Mouse (Mus musculus) lung, embryonic 14.5 days (tissue): ENCODE results near the gene Arhgap11a. TPM values are rescaled to one million over a fixed set of nuclear protein-coding genes. Genes with fewer than 3 reads are reported as not detected.

Experiments used
- ATAC-seq: fragments of 200-750 bp; cut with Nextera tagmentation; 2 replicates; pipeline ENCODE4 v1.8.0; 2017; ENCODE audit warnings: mild to moderate bottlenecking, moderate TSS enrichment, moderate library complexity; ENCODE audit not compliant: insufficient read depth
- DNase-seq: peaks from one replicate; pipeline ENCODE4 v3.0.0-alpha.2; 2015
- H3K27ac ChIP-seq: fragments of 300-500 bp; sonication (generic); 2 replicates; pipeline ENCODE4 v1.5.1; 2014; ENCODE audit warnings: low read depth, mild to moderate bottlenecking, moderate library complexity
- H3K27me3 ChIP-seq: fragments of 300-500 bp; sonication (generic); 2 replicates; pipeline ENCODE4 v1.6.1; 2014; ENCODE audit warnings: low read length, control low read depth; ENCODE audit not compliant: insufficient read depth
- H3K36me3 ChIP-seq: fragments of 300-500 bp; sonication (generic); 2 replicates; pipeline ENCODE4 v1.6.1; 2014; ENCODE audit warnings: control low read depth; ENCODE audit not compliant: insufficient read depth
- H3K4me1 ChIP-seq: fragments of 300-500 bp; sonication (generic); 2 replicates; pipeline ENCODE4 v1.6.1; 2014; ENCODE audit warnings: antibody characterized with exemption, control low read depth; ENCODE audit not compliant: insufficient read depth
- H3K4me2 ChIP-seq: fragments of 300-500 bp; sonication (generic); 2 replicates; pipeline ENCODE4 v1.6.1; 2014; ENCODE audit warnings: mild to moderate bottlenecking
- H3K4me3 ChIP-seq: fragments of 300-500 bp; sonication (generic); 2 replicates; pipeline ENCODE4 v1.5.1; 2014; ENCODE audit warnings: low read depth, low read length
- H3K9ac ChIP-seq: fragments of 300-500 bp; sonication (generic); 2 replicates; pipeline ENCODE4 v1.6.1; 2014
- H3K9me3 ChIP-seq: fragments of 300-500 bp; sonication (generic); 2 replicates; pipeline ENCODE4 v1.6.1; 2016; ENCODE audit warnings: low read depth, low read length, control low read depth
- CTCF ChIP-seq: IDR thresholded peaks from 2 replicates; pipeline ENCODE4 v1.5.1; 2016; ENCODE audit warnings: antibody characterized with exemption, low read depth
- WGBS: fragments of 180-500 bp; shearing (Covaris S2); extraction: QIAGEN DNeasy Blood & Tissue Kit; methylation state at CpG from one replicate; pipeline ENCODE4 v1.1.7; 2014; 5-methylcytosine and 5-hydroxymethylcytosine counted together
- polyA plus RNA-seq: library from polyadenylated mRNA; unstranded; fragments of >200 nt; fragmentation: Nextera tagmentation; extraction: Ambion mirVana; gene quantifications from 2 replicates; pipeline ENCODE4 v1.2.1, GENCODE M21; 2014

Gene Arhgap11a
- 5.2 and 6.0 TPM in 2 replicates for polyA plus RNA-seq

GRCm38 (mm10) chr2:113848245-113849121 is at the start of gene Arhgap11a:
Gene Arhgap11a (minus strand): TSS chr2:113848661.
- WGBS: under 1% methylated on average over 48 of the region's 48 CpGs
- no peak for TF ChIP-seq CTCF
- ATAC-seq (peak; percentile 96), DNase-seq (peak; percentile 99)
- Histone ChIP-seq H3K36me3 (peaks cover 17% of the 10 kb centered on the region), H3K9me3 (no peaks in the 10 kb centered on the region), H3K4me3 (peak within 1 kb of the TSS; percentile 89), H3K27ac (peak within 1 kb of the TSS; percentile 92), H3K4me2 (peak within 1 kb of the TSS; percentile 83), H3K4me1 (peaks cover 7% of the 10 kb centered on the region; the same call in 1 of the 2 replicates), H3K9ac (peak within 1 kb of the TSS; percentile 81), H3K27me3 (no peaks in the 10 kb centered on the region)

DNA sequence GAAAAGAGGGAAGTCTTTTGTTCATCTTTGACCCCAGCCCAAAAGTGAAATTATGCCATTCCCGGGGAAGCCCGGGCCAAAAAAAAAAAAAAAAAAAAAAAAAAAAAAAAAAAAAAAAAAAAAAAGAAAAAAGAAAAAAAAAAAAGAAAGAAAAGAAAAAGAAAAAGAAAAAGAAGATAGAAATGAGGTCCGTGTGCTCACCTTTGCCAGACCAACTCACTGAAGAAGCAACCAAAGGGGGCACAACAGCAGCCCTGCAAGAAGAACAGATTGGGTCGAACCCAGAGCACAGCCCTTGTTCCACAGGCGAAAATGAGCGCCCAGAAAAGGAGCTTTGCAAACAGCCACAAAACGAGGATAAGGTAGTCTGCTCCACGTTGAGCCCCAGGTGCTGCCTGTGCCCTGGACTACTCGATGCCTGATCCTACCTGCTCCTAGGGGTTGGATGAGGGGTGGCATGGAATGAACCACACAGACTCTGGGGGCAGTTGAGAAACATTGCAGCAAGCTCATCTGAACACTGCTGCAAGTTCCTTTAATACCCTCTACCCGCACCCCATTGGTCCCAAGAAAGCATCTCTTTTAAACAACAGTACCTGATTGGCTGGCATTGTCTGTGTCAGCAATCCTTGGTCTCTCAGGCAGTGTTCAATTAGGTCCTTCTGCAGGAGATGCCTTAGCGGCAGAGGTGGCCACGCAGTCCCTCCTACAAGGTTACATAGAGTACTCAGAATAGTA is 45.1 kb upstream of the Arhgap11a start:
- Histone ChIP-seq H3K27ac (no peak overlapping the region), H3K36me3 (no peaks in the 10 kb centered on the region), H3K9ac (no peak overlapping the region), H3K9me3 (no peaks in the 10 kb centered on the region), H3K27me3 (no peaks in the 10 kb centered on the region), H3K4me2 (no peak overlapping the region), H3K4me1 (no peaks in the 10 kb centered on the region), H3K4me3 (no peak overlapping the region)
- WGBS: 77% methylated on average over 10 of the region's 12 CpGs
- DNase-seq: no peak
- TF ChIP-seq CTCF: no peak
- no peak for ATAC-seq

GRCm38 (mm10) chr2:113887166-113887565 is 38.7 kb upstream of the Arhgap11a start:
- H3K4me3 ChIP-seq: no peak overlapping the region
- H3K36me3 ChIP-seq: no peaks in the 10 kb centered on the region
- no peak for TF ChIP-seq CTCF
- H3K9ac ChIP-seq: no peak overlapping the region
- H3K9me3 ChIP-seq: no peaks in the 10 kb centered on the region
- no peak overlapping the region for H3K27ac ChIP-seq
- H3K4me1 ChIP-seq: no peaks in the 10 kb centered on the region
- H3K27me3 ChIP-seq: no peaks in the 10 kb centered on the region
- ATAC-seq: no peak
- DNase-seq: no peak
- no peak overlapping the region for H3K4me2 ChIP-seq
- WGBS: 70% methylated on average over 4 of the region's 4 CpGs

DNA sequence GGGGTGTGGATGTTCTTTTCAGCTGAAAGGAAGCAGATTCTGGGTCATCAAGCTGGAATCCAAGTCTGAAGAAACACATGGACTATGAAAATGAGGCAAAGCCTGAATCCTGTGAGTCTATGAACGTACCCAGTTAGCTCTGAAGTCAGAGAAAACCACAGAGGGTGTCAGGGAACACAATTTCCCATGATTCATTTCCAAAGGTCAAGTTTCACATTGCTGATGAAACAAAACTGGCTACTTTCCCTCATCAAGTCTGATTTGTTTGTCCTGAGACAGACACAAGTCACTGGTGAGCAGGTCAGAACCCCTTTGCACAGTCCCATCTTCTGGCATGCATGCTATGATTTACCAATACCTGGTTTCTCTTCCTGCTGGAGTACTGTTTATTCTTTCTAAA is 37.6 kb upstream of the Arhgap11a start:
- DNase-seq (no peak), ATAC-seq (no peak)
- WGBS: 53% methylated on average over 1 of the region's 1 CpGs
- H3K9me3 ChIP-seq: no peaks in the 10 kb centered on the region
- H3K9ac ChIP-seq: no peak overlapping the region
- no peak for TF ChIP-seq CTCF
- H3K27ac ChIP-seq: no peak overlapping the region
- no peaks in the 10 kb centered on the region for H3K27me3 ChIP-seq
- H3K4me3 ChIP-seq: no peak overlapping the region
- H3K36me3 ChIP-seq: no peaks in the 10 kb centered on the region
- H3K4me1 ChIP-seq: no peaks in the 10 kb centered on the region
- H3K4me2 ChIP-seq: no peak overlapping the region

GRCm38 (mm10) chr2:113870115-113870514 is 21.7 kb upstream of the Arhgap11a start:
- Histone ChIP-seq H3K4me2 (no peak overlapping the region), H3K36me3 (no peaks in the 10 kb centered on the region), H3K9ac (no peak overlapping the region), H3K9me3 (no peaks in the 10 kb centered on the region), H3K4me1 (no peaks in the 10 kb centered on the region), H3K4me3 (no peak overlapping the region), H3K27me3 (no peaks in the 10 kb centered on the region), H3K27ac (no peak overlapping the region)
- TF ChIP-seq CTCF: no peak
- DNase-seq (no peak), ATAC-seq (no peak)
- WGBS: 97% methylated on average over 1 of the region's 1 CpGs

GRCm38 (mm10) chr2:113868404-113868803 is 19.9 kb upstream of the Arhgap11a start:
- no peak overlapping the region for H3K27ac ChIP-seq
- ATAC-seq (no peak), DNase-seq (no peak)
- WGBS: 84% methylated on average over 4 of the region's 4 CpGs
- no peaks in the 10 kb centered on the region for H3K9me3 ChIP-seq
- no peaks in the 10 kb centered on the region for H3K4me1 ChIP-seq
- no peak overlapping the region for H3K4me3 ChIP-seq
- H3K27me3 ChIP-seq: no peaks in the 10 kb centered on the region
- no peak overlapping the region for H3K4me2 ChIP-seq
- no peak for TF ChIP-seq CTCF
- H3K36me3 ChIP-seq: no peaks in the 10 kb centered on the region
- no peak overlapping the region for H3K9ac ChIP-seq

DNA sequence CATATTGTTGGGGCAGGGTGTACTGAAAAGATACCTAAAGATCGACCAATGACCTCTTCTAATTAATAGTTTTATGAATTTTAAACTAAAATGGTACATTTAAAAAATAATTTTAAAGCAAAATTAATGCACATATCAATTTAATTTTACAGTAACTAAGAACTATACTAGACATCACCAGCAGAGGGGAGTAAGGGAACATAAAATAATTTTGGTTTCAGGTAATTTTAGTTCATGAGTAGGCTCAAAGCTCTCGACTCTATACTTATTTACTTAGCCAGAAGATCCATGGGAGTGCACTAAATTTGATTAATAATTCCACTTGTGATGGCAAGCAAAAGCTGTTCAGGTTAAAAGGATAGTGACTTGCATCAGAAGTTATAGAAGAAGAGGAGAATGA is 17.7 kb upstream of the Arhgap11a start:
- no peak overlapping the region for H3K4me2 ChIP-seq
- no peaks in the 10 kb centered on the region for H3K27me3 ChIP-seq
- H3K27ac ChIP-seq: no peak overlapping the region
- TF ChIP-seq CTCF: peak; percentile 46
- H3K4me3 ChIP-seq: no peak overlapping the region
- no peak overlapping the region for H3K9ac ChIP-seq
- H3K36me3 ChIP-seq: no peaks in the 10 kb centered on the region
- no peak for ATAC-seq
- no peaks in the 10 kb centered on the region for H3K4me1 ChIP-seq
- WGBS: 10% methylated on average over 2 of the region's 2 CpGs
- peak; percentile 75 for DNase-seq
- no peaks in the 10 kb centered on the region for H3K9me3 ChIP-seq
